In genomic region chr4:132128997-132129636, GRCm38 (mm10) we compare ENCODE assay signal across 10 mouse cellular contexts. TPM values are rescaled to one million over a fixed set of nuclear protein-coding genes. Genes with fewer than 3 reads are reported as not detected.
DNase-seq lines count a peak whose midpoint lies in the region; ATAC-seq and TF ChIP-seq lines count a peak whose summit lies in the region.
"Had no signal": no experiment of that assay in that cellular context is flagged by ENCODE, and none has a peak within 500 bp of the region (broad histone marks: within the 10 kb centered on the region; RNA-seq: fewer than 3 reads in every experiment).

No protein-coding gene starts in this region.

- no peaks in the 10 kb centered on the region; the same call in 1 of the 2 replicates for H3K27me3 ChIP-seq in E14TG2a.4 (ENCODE audit: insufficient read depth, low read length)
- H3K27me3 ChIP-seq in heart, embryonic 12.5 days (replicated peaks) = 0 out of 2 replicates have a peak, but pooled peaks cover 3% of the 10 kb centered on the region
- no peaks in the 10 kb centered on the region for H3K27me3 ChIP-seq in liver, adult 2 months (ENCODE audit: control insufficient read depth, insufficient read depth, low read length)

- peak overlapping the region; percentile 85 for H3K27ac ChIP-seq in heart, embryonic 12.5 days (ENCODE audit: poor library complexity, severe bottlenecking)
- no peak overlapping the region for H3K27ac ChIP-seq in liver, adult 2 months (replicated peaks; ENCODE audit: insufficient read depth, low read depth, low read length)
- H3K27ac ChIP-seq: liver, embryonic 15.5 days had no signal

- TF ChIP-seq CTCF in E14TG2a.4 (conservative IDR thresholded peaks at IDR 0.05; ENCODE audit: low read length) = no peak
- TF ChIP-seq CTCF in liver, adult 2 months (IDR thresholded peaks at IDR 0.05; ENCODE audit: low read depth, low read length) = no peak

- 0 out of 2 replicates have a peak overlapping the region, but pooled peaks have one; percentile 16 for H3K9ac ChIP-seq in heart, embryonic 12.5 days
- no peak overlapping the region for H3K9ac ChIP-seq in liver, adult 2 months (ENCODE audit: low read depth, low read length)
- H3K9ac ChIP-seq: liver, embryonic 15.5 days had no signal

- WGBS in heart, embryonic 12.5 days = 14% methylated on average over 6 of the region's 6 CpGs
- WGBS in liver, adult 2 months = 65% methylated on average over 6 of the region's 6 CpGs

- H3K79me2 ChIP-seq in liver, adult 2 months (ENCODE audit: control insufficient read depth, insufficient read depth, low read length) = no peaks in the 10 kb centered on the region

- ATAC-seq in heart, embryonic 12.5 days (ENCODE audit: insufficient number of reproducible peaks, low FRiP score) = no peak

- no peaks in the 10 kb centered on the region for H3K36me3 ChIP-seq in E14TG2a.4 (ENCODE audit: insufficient read depth, low read length)
- no peaks in the 10 kb centered on the region for H3K36me3 ChIP-seq in heart, embryonic 12.5 days
- no peaks in the 10 kb centered on the region for H3K36me3 ChIP-seq in liver, adult 2 months (ENCODE audit: control insufficient read depth, insufficient read depth, low read length)
- H3K36me3 ChIP-seq: liver, embryonic 15.5 days had no signal

- H3K4me2 ChIP-seq in heart, embryonic 12.5 days = no peak overlapping the region
- H3K4me2 ChIP-seq: liver, embryonic 15.5 days had no signal

- H3K9me3 ChIP-seq in E14TG2a.4 (ENCODE audit: low read length) = no peaks in the 10 kb centered on the region
- H3K9me3 ChIP-seq in heart, embryonic 12.5 days (replicated peaks) = no peaks in the 10 kb centered on the region
- H3K9me3 ChIP-seq: liver, embryonic 15.5 days had no signal

- H3K4me3 ChIP-seq in E14TG2a.4 (replicated peaks; ENCODE audit: low read length) = peak overlapping the region; percentile 39
- H3K4me3 ChIP-seq in heart, embryonic 12.5 days = no peak overlapping the region
- no peak overlapping the region for H3K4me3 ChIP-seq in liver, adult 2 months (ENCODE audit: insufficient read depth, low read depth, low read length)
- H3K4me3 ChIP-seq: liver, embryonic 15.5 days had no signal

- peaks cover 80% of the 10 kb centered on the region for H3K4me1 ChIP-seq in E14TG2a.4 (replicated peaks; ENCODE audit: low read depth, low read length)
- H3K4me1 ChIP-seq in heart, embryonic 12.5 days (replicated peaks) = peaks cover 59% of the 10 kb centered on the region
- no peaks in the 10 kb centered on the region for H3K4me1 ChIP-seq in liver, adult 2 months (ENCODE audit: control insufficient read depth, insufficient read depth, low read length)
- H3K4me1 ChIP-seq: liver, embryonic 15.5 days had no signal

- TF ChIP-seq POLR2A in liver, adult 2 months (IDR thresholded peaks at IDR 0.05; ENCODE audit: extremely low read depth, insufficient read depth, low read length) = no peak

- peak; percentile 92 for DNase-seq in MN1 (ENCODE audit: low spot score)
- peak; percentile 39 for DNase-seq in liver, adult 2 months (ENCODE audit: extremely low read depth, low read depth, low spot score)
- no peak for DNase-seq in urinary bladder, postnatal 10 days (ENCODE audit: low spot score)
- DNase-seq in gastrocnemius, postnatal 4 days (ENCODE audit: low spot score in 2 of 2) = no peak
- DNase-seq in B cell, adult 2 months = no peak
- DNase-seq in urinary bladder, adult 18-20 months (ENCODE audit: low spot score in 2 of 2) = no peak
- DNase-seq: right cerebral cortex, postnatal 14 days had no signal

RNA-seq across cellular contexts. Expression of gene Oprd1, which starts 15.2 kb away (rescaled TPM):
- 1.3 and 1.5 TPM in 2 replicates for polyA plus RNA-seq in heart, embryonic 12.5 days (2016; fragmentation: Nextera tagmentation; extraction: Ambion mirVana)
- not detected in 2 replicates for total RNA-seq in liver, adult 2 months (2014; rRNA removed)
- 0.02 TPM in 1 of 2 replicates, not detected in the other for polyA plus RNA-seq in liver, adult 2 months (2012; rRNA removed)
- total RNA-seq in gastrocnemius, postnatal 4 days (2021) = under 1 TPM in 1 of 2 experiments, not detected in 1; 0.16 TPM
- polyA plus RNA-seq: liver, embryonic 15.5 days had no signal

RNA-seq across cellular contexts. Expression of gene Epb41, which starts 54.0 kb away (rescaled TPM):
- 97.6 and 102 TPM in 2 replicates for polyA plus RNA-seq in heart, embryonic 12.5 days (2016; fragmentation: Nextera tagmentation; extraction: Ambion mirVana)
- 46.8 and 48.0 TPM in 2 replicates for total RNA-seq in liver, adult 2 months (2014; rRNA removed)
- 29.6 and 40.7 TPM in 2 replicates for polyA plus RNA-seq in liver, adult 2 months (2012; rRNA removed)
- total RNA-seq in gastrocnemius, postnatal 4 days (2021) = 10 to 100 TPM; 35.5 to 43.1 TPM

RNA-seq across cellular contexts. Expression of gene Gm10300, which starts 54.6 kb away (rescaled TPM):
- polyA plus RNA-seq in heart, embryonic 12.5 days (2016; fragmentation: Nextera tagmentation; extraction: Ambion mirVana) = 0.15 and 0.28 TPM in 2 replicates
- total RNA-seq in liver, adult 2 months (2014; rRNA removed) = 0.09 and 0.20 TPM in 2 replicates
- 0.04 and 0.13 TPM in 2 replicates for polyA plus RNA-seq in liver, adult 2 months (2012; rRNA removed)
- total RNA-seq in gastrocnemius, postnatal 4 days (2021) = under 1 TPM in 1 of 2 experiments, not detected in 1; 0.10 TPM

Comparison
In these comparisons a context has a peak if more than half of its experiments do, and no peak if none do; other contexts are left out.
1. DNase-seq: peak in MN1 (single experiment) and liver, adult 2 months (single experiment); none in urinary bladder, postnatal 10 days (single experiment), gastrocnemius, postnatal 4 days (0 of 2), B cell, adult 2 months (0 of 2) and urinary bladder, adult 18-20 months (0 of 2).